Mouse (Mus musculus): ENCODE results near the gene Zfr.
"Not testable (repeated sequence)": the region's sequence is repeated elsewhere in the genome, so short reads cannot be mapped to it uniquely, and the experiment has no call there.

Gene Zfr

DNA sequence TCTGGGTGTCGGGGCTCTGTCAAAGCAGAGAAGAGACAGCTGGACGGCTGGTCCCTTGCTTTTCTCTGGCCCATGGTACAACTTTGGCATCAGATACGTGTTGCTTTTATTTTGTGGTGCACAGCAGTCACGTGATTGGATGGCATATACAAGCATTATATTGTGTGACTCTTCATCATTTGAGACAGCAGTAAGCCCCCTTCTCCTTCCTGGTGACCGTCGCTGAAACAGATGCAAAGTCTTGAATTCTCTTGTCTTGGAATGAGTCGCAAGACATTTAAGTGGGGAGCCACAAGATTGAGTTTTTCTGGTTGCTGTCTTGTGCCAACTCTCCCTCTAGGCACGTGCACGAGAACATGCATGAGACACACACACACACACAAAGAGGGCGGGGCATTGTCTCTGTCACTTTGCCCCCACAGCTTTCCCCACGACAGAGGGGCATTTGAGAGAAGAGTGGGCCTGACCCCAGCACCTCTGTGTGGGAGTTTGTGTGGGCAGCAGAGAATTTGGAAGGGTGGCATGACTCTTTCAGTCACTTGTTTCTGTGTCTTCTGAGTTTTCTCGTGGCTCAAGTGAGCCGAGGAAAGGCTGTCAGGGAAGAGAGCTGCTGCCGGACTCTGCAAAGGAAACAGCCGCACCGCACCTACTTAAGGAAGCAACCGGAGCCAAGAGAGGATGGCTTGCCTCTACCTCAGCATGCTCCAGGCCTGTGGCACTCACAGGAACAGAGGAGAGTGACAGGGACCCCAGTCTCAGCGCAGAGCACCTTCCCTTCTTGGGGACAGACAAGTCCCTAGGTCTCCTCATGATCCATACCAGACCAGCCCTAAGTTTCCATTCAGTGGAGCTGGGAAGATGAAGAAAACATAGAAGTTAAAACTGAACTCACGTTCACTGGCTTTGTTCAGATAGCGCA is 77.4 kb downstream of the Zfr start:
- DNase-seq (ENCODE audit: low spot score in 2 of 2), result no peak

DNA sequence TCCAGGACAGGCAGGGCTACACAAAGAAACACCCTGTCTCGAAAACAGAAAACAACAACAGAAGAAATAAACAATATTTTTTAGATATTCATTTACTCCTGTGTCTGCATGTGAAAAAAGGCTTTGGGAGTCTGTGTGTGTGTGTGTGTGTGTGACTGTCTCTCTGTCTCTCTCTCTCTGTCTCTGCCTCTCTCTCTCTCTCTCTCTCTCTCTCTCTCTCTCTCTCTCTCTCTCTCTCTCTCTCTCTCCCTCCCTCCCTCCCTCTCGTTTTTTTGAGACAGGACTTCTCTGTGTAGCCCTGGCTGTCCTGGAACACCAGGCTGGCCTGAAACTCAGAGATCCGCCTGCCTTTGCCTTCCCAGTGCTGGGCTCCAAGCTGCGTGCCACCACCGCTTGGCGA is 78.3 kb downstream of the Zfr start:
- DNase-seq (ENCODE audit: low spot score in 2 of 2), result no peak

DNA sequence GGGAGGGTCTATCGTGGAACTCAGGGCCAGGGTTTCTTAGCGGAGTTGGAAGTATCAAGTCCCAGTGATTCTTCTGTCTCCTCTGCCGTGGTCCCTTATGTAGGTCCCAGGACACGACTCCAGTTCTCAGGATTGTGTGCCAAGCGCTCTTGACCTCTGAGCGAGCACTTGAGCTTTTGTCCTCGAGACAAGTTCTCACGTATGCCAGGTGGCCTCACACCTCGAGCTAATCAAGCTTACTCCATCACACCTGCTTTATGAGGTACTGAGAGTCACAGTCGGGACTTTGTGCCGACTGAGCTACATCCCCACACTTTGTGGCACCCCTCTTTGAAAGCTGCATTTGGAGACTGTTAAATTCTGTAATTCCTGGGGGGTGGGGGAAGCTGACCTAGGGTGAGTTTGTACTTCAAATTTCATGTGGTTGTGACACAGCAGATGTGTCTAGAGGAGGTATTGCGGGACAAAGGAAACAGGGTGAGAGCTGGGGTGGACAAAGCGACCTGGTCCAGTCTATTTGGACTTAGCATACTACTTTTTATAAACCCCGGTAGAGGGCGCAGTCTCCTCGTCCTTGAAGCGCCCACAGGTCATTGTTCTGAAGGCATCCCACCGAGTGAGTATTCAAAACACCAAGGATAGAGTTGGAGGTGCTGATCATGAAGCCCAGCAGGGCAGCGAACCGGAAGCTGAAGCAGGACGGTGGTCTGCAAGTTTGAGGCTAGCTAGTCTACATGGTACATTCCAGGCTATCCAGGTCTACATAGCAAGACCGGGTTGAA is 79.0 kb downstream of the Zfr start:
- no peak for DNase-seq (ENCODE audit: low spot score in 2 of 2)

GRCm38 (mm10) chr15:12197361-12197760 is 79.7 kb downstream of the Zfr start:
- DNase-seq (ENCODE audit: low spot score in 2 of 2), result no peak

GRCm38 (mm10) chr15:12200021-12200420 is 82.4 kb downstream of the Zfr start:
- no peak for DNase-seq (ENCODE audit: low spot score in 2 of 2)

DNA sequence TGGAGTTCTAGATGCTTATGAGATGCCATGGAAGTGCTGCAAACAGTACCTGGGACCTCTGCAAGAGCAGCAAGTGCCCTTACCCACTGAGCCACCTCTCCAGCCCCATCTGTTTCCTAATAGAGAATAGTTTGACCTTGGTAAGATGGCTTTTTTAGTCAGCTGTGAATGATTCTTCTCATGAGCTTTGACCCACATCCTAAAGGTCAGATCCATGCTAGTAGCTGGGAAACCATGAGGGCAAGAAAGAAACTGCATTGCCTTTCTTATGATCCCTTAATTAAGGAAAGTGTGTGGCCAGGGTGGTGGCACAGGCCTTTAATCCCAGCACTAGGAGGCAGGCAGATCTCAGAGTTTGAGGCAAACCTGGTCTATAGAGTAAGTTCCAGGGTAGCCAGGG is 84.2 kb downstream of the Zfr start:
- no peak for DNase-seq (ENCODE audit: low spot score in 2 of 2)

DNA sequence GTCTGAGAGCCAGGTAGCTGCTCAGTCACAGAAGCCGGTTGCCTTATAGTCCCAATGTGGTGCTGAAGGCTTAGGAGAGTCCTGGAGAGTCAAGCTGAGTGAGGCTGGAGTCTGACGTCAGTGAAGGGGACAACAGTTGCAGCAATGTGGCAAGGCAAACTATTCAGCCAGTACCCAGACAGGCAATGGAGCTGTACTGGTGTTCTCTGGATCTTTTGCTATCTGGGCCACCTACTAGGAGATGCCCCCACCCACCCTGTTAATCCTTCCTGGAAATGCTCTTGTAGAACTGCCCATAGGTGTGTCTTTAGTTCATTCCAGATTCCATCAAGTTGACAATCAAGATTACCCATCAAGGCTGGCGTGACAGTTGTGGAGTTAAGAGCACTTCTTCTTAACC is 84.8 kb downstream of the Zfr start:
- DNase-seq (ENCODE audit: low spot score in 2 of 2), result no peak

GRCm38 (mm10) chr15:12203008-12203407 is 85.4 kb downstream of the Zfr start:
- DNase-seq (ENCODE audit: low spot score in 2 of 2), result not testable (repeated sequence)

GRCm38 (mm10) chr15:12203512-12204318 is 86.1 kb downstream of the Zfr start:
- no peak for DNase-seq (ENCODE audit: low spot score in 2 of 2)

DNA sequence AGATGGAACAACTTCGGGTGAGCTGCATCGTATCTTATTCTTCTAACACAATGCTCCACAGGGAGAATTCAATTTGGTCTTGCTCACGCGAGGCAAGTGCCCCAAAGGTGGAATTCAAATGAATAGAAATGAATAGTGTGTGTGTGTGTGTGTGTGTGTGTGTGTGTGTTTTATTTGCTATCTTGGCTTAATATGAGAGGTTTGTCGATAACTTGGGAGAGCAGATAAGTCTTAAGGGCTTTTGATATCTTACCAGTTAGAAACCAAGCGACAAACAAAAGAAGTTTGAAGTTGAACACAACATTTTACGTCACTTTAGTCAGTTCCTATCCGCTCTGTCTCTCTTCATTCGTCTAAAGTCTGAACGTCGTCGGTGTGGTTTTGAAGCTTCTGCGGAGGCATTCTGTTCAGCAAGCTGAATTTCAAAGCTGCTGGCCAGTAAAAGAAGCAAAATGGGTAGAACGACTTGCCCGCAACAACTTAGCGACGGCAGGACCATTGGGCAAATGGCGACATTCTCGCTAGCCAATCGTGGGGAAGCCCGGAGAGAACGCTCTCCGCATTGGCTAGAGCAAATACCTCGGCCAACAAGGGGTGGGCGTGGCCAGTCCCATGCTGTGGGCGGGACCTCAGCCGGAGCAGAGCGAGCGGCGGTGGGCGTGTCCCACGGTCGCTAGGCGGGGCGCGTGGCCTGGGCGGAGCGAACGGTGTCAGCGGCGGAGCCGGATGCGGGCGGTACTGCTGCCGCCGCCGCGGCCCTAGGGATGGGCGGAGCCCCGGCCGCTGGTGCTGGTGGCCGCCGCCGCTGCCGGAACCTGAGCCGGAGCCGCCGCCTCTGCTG is 86.9 kb downstream of the Zfr start, which contains the start of gene Mtmr12:
Gene Mtmr12 (plus strand): TSS at position 710 of the 841 bp plus-strand sequence.
- DNase-seq (ENCODE audit: low spot score in 2 of 2), result peak; percentile 100

DNA sequence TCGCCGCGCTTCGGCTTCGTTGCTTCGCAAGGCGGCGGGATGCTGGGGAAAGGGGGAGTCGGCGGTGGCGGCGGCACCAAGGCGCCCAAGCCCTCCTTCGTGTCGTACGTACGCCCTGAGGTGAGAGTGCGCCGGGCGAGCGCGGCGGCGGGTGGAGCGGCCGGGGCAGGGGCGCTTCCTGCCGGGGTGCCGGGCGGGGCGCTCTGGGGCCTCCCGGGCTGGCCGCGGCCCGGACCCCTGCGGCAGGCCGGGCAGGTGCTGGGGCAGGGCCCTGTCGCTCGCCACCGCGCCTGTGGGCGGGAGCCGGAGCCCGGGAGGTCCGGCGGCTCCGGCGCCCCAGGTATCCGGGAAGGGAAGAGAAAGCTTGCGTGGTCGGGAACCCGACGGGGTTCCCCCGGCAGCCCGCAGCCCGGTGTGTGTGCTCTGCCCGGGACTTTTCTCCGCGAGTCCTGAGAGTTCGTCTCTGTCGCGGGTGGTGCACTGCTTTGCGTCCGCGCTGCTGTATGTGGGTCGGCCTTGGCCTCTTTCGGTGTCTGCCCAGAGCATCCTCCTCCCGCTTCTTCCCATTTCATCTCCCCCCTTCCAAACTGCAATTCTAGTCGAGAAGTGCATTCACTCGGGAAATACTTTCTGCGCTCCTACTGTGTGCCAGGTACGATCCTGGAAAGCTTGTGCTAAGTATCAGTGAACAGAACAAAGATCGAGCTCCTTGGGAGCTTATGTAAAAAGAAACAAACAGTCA is 87.7 kb downstream of the Zfr start:
- no peak for DNase-seq (ENCODE audit: low spot score in 2 of 2)

DNA sequence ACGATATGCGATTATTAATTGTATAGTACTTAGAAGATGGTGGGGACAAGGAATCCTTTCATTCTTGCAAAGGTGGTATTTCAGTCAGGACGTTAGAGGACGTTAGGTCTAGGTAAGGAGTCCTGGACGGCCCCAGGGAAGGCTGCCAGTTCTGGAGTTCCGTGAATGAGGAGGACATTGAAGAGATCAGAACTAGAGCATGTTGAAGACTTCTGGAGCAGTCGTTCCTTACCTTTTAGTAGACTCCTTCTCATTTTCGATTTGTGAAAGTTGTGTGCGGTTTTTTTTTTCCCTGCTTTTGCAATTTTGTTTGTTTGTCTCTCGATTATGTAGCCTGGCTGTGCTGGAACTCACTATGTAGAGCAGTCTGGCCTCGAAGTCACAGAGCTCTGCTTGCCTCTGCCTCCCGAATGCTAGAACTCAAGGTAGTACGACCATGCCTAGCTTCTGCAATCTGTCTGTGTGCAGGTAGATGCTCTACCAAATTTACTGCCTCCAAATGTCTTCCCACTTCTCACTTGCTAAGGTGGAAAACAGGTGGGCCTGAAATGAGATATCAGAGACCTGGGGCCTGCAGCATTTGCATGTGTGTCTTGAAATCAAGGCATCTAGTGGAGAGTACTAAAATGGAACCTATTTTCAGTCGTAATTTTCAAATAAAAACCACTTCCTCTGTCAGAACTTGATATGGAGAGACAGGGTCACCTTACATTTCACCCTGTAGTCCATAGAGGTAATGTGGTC is 88.4 kb downstream of the Zfr start:
- DNase-seq (ENCODE audit: low spot score in 2 of 2), result no peak

GRCm38 (mm10) chr15:12206646-12207222 is 89.1 kb downstream of the Zfr start:
- no peak for DNase-seq (ENCODE audit: low spot score in 2 of 2)

GRCm38 (mm10) chr15:12207556-12208090 is 90.0 kb downstream of the Zfr start:
- no peak for DNase-seq (ENCODE audit: low spot score in 2 of 2)

GRCm38 (mm10) chr15:12211577-12211976 is 93.9 kb downstream of the Zfr start:
- no peak for DNase-seq (ENCODE audit: low spot score in 2 of 2)

DNA sequence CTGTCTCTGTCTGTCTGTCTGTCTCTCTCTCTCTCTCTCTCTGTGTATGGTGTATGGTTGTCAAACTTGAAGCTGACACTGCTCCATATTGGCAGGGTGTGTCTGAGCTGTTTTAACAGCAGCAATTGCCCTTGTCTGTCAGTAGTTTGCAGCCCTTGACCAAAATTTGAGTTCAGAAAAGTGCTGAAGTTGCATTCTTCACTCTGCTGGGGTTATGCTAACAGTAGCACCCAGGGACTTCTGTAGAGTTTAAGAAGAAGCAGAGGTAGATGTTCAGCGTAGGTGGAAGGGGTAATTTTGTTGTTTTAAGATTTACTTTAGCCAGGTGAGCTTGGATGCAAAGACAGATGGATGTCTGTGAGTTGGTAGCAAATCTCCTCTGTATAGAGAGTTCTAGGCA is 94.6 kb downstream of the Zfr start:
- no peak for DNase-seq (ENCODE audit: low spot score in 2 of 2)

- DNase-seq (ENCODE audit: low spot score in 2 of 2), result no peak
These were observed 97.1 kb downstream of the Zfr start for GRCm38 (mm10) chr15:12214531-12215414.

- no peak for DNase-seq (ENCODE audit: low spot score in 2 of 2)
These were observed 97.7 kb downstream of the Zfr start for GRCm38 (mm10) chr15:12215415-12215718.

Data from urinary bladder, adult 18-20 months (tissue).